8 mouse cellular contexts compared by ENCODE assay signal in the genomic region with DNA sequence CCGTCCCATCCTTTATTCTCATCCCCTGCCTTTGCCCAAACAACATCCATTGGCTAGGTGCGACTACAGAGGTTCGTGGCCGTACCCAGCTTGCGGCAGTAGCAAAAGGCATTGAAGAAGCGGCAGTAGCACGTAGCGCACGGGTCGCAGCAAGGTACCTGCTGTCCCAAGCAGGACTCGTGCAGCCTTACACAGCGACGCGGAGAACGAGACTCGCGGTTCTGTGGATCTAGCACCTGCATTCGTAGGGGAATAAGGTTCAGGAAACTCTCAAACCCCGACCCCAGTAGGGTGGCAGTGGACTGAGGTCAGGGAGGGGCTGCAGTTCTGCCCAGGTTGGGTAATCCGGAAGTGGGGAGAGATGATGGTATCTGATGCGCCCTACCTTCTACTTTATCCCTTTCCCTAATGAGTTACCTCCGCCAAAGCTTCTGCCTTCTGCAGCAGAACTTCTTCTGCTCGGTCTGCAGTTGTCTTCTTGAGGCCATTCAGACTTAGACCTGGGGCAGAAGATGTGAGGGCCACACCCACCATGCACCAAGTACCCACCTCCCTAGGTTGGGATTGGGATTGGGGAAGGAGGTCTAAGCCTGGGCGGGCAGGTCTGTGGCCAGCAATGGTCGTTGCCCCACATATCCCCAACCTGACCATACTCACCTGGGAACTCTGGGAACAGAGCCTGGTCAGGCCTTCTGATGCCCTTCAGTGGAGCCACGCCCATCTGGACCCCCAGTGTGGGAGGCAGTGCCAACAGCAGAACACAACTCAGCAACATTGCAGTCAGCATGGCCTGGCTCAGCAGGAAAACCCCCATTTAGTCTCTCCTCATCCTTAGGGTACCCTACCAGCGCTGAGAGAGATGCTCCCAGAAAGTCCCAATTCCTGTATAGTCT. TPM values are rescaled to one million over a fixed set of nuclear protein-coding genes. Genes with fewer than 3 reads are reported as not detected.
DNase-seq lines count a peak whose midpoint lies in the region; ATAC-seq and TF ChIP-seq lines count a peak whose summit lies in the region.

No protein-coding gene starts in this region.

- TF ChIP-seq POLR2A in liver, adult 2 months (IDR thresholded peaks at IDR 0.05; ENCODE audit: extremely low read depth, insufficient read depth, low read length): no peak

- H3K4me1 ChIP-seq in G1E (ENCODE audit: insufficient read depth, low read depth, low read length): peaks cover 41% of the 10 kb centered on the region
- peaks cover 4% of the 10 kb centered on the region for H3K4me1 ChIP-seq in liver, adult 2 months (ENCODE audit: control insufficient read depth, insufficient read depth, low read length)
- peaks cover 26% of the 10 kb centered on the region for H3K4me1 ChIP-seq in neural tube, embryonic 12.5 days

- no peaks in the 10 kb centered on the region for H3K9me3 ChIP-seq in G1E (replicated peaks)
- no peaks in the 10 kb centered on the region for H3K9me3 ChIP-seq in neural tube, embryonic 12.5 days

- H3K36me3 ChIP-seq in G1E (replicated peaks): peaks cover 25% of the 10 kb centered on the region
- no peaks in the 10 kb centered on the region for H3K36me3 ChIP-seq in liver, adult 2 months (ENCODE audit: control insufficient read depth, insufficient read depth, low read length)
- no peaks in the 10 kb centered on the region for H3K36me3 ChIP-seq in neural tube, embryonic 12.5 days

- H3K27ac ChIP-seq in liver, adult 2 months (replicated peaks; ENCODE audit: insufficient read depth, low read depth, low read length): peak overlapping the region; percentile 32
- no peak overlapping the region for H3K27ac ChIP-seq in neural tube, embryonic 12.5 days

- DNase-seq in frontal cortex, postnatal 36 days (ENCODE audit: low spot score in 2 of 2): no peak
- DNase-seq in G1E (ENCODE audit: low spot score): no peak
- peak; percentile 9 for DNase-seq in embryo, embryonic 11.5 days (ENCODE audit: low read depth, low spot score)
- no peak for DNase-seq in liver, adult 2 months (ENCODE audit: extremely low read depth, low read depth, low spot score)
- DNase-seq in urinary bladder, postnatal 36 days (ENCODE audit: low spot score in 2 of 2): peak; percentile 16 to 18

- WGBS in liver, adult 2 months: 25% methylated on average over 27 of the region's 27 CpGs
- 29% methylated on average over 27 of the region's 27 CpGs for WGBS in neural tube, embryonic 12.5 days

- peak overlapping the region; percentile 87 for H3K4me2 ChIP-seq in neural tube, embryonic 12.5 days (replicated peaks)

- peak overlapping the region; percentile 94 for H3K4me3 ChIP-seq in G1E (ENCODE audit: low read depth, low read length)
- peak overlapping the region; percentile 13 for H3K4me3 ChIP-seq in liver, adult 2 months (ENCODE audit: insufficient read depth, low read depth, low read length)
- H3K4me3 ChIP-seq in neural tube, embryonic 12.5 days: peak overlapping the region; percentile 81

- no peaks in the 10 kb centered on the region for H3K27me3 ChIP-seq in G1E (ENCODE audit: insufficient read depth, low read length)
- H3K27me3 ChIP-seq in liver, adult 2 months (ENCODE audit: control insufficient read depth, insufficient read depth, low read length): no peaks in the 10 kb centered on the region
- H3K27me3 ChIP-seq in neural tube, embryonic 12.5 days (replicated peaks): no peaks in the 10 kb centered on the region

- TF ChIP-seq CTCF in G1E (IDR thresholded peaks at IDR 0.05; ENCODE audit: low read depth, low read length): no peak
- no peak for TF ChIP-seq CTCF in liver, adult 2 months (IDR thresholded peaks at IDR 0.05; ENCODE audit: low read depth, low read length)

- 0 out of 2 replicates have a peak, but pooled peaks have one; percentile 1 for ATAC-seq in frontal cortex, adult (ENCODE audit: low TSS enrichment)
- no peak for ATAC-seq in G1E (ENCODE audit: extremely low read depth, insufficient number of reproducible peaks, low FRiP score, poor library complexity, severe bottlenecking)
- ATAC-seq in hematopoietic stem cell, adult 5-6 weeks (replicated peaks in 1 of 2; ENCODE audit: insufficient read depth in 1 of 2, low FRiP score in 2 of 2, low TSS enrichment in 1 of 2, low read depth in 1 of 2, poor library complexity in 2 of 2, severe bottlenecking in 2 of 2): peak; percentile 14 to 20; a peak in 1 of 4 replicates
- ATAC-seq in neural tube, embryonic 12.5 days (ENCODE audit: low FRiP score, low read depth): 0 out of 2 replicates have a peak, but pooled peaks have one; percentile 5

- H3K79me2 ChIP-seq in liver, adult 2 months (ENCODE audit: control insufficient read depth, insufficient read depth, low read length): peaks cover 19% of the 10 kb centered on the region; the same call in 1 of the 2 replicates

- H3K9ac ChIP-seq in liver, adult 2 months (ENCODE audit: low read depth, low read length): peak overlapping the region; percentile 39
- peak overlapping the region; percentile 41 for H3K9ac ChIP-seq in neural tube, embryonic 12.5 days

RNA-seq across cellular contexts. Expression of a gene that starts 1.1 kb away (rescaled TPM):
- total RNA-seq in G1E (2014; fragmentation: Nextera tagmentation) (151 and 178 TPM in 2 replicates), G1E (2017) (110 and 118 TPM in 2 replicates)
- polyA plus RNA-seq in G1E (2012): 30.0 and 37.0 TPM in 2 replicates
- total RNA-seq in hematopoietic stem cell, adult 5-6 weeks (2017): 37.7 and 39.7 TPM in 2 replicates
- total RNA-seq in liver, adult 2 months (2014; rRNA removed): 63.5 and 85.9 TPM in 2 replicates
- polyA plus RNA-seq in liver, adult 2 months (2012; rRNA removed): 77.2 and 82.0 TPM in 2 replicates
- polyA plus RNA-seq in neural tube, embryonic 12.5 days (2016; fragmentation: Nextera tagmentation; extraction: Ambion mirVana): 142 and 143 TPM in 2 replicates

RNA-seq across cellular contexts. Expression of a gene that starts 38.1 kb away (rescaled TPM):
- 179 and 221 TPM in 2 replicates for total RNA-seq in G1E (2014; fragmentation: Nextera tagmentation)
- 8.0 and 11.0 TPM in 2 replicates for total RNA-seq in G1E (2017)
- polyA plus RNA-seq in G1E (2012): 141 and 150 TPM in 2 replicates
- total RNA-seq in hematopoietic stem cell, adult 5-6 weeks (2017): 11.7 and 18.1 TPM in 2 replicates
- total RNA-seq in liver, adult 2 months (2014; rRNA removed): 1.3 and 2.6 TPM in 2 replicates
- 5.5 and 7.4 TPM in 2 replicates for polyA plus RNA-seq in liver, adult 2 months (2012; rRNA removed)
- polyA plus RNA-seq in neural tube, embryonic 12.5 days (2016; fragmentation: Nextera tagmentation; extraction: Ambion mirVana): 21.3 and 22.1 TPM in 2 replicates

RNA-seq across cellular contexts. Expression of a gene that starts 48.4 kb away (rescaled TPM):
- not detected in 2 replicates for total RNA-seq in G1E (2014; fragmentation: Nextera tagmentation)
- not detected in 2 replicates for total RNA-seq in G1E (2017)
- not detected in 2 replicates for polyA plus RNA-seq in G1E (2012)
- not detected in 2 replicates for total RNA-seq in hematopoietic stem cell, adult 5-6 weeks (2017)
- not detected in 2 replicates for total RNA-seq in liver, adult 2 months (2014; rRNA removed)
- polyA plus RNA-seq in liver, adult 2 months (2012; rRNA removed): 0.09 and 0.12 TPM in 2 replicates
- 23.8 and 25.7 TPM in 2 replicates for polyA plus RNA-seq in neural tube, embryonic 12.5 days (2016; fragmentation: Nextera tagmentation; extraction: Ambion mirVana)

Comparison
In these comparisons a context has a peak if more than half of its experiments do, and no peak if none do; other contexts are left out.
1. DNase-seq: peak in embryo, embryonic 11.5 days (single experiment) and urinary bladder, postnatal 36 days (2 of 2); none in frontal cortex, postnatal 36 days (0 of 2), G1E (single experiment) and liver, adult 2 months (single experiment).
2. H3K4me3 ChIP-seq: peak in every context shown above with its lines; median percentile 94 in G1E; 81 in neural tube, embryonic 12.5 days; 13 in liver, adult 2 months.